Mouse (Mus musculus) neural tube, embryonic 11.5 days (tissue): ENCODE data around the gene Wfikkn2. TPM values are rescaled to one million over a fixed set of nuclear protein-coding genes. Genes with fewer than 3 reads are reported as not detected.
"Not testable (repeated sequence)": the region's sequence is repeated elsewhere in the genome, so short reads cannot be mapped to it uniquely, and the experiment has no call there.

Source experiments
- ATAC-seq: fragments of 200-750 bp; cut with Nextera tagmentation; 2 replicates; pipeline ENCODE4 v1.8.0; 2017; ENCODE audit warnings: moderate number of reproducible peaks, mild to moderate bottlenecking, moderate TSS enrichment, moderate library complexity; ENCODE audit not compliant: insufficient read depth, low FRiP score, low TSS enrichment
- DNase-seq: peaks from one replicate; pipeline ENCODE4 v3.0.0-alpha.2; 2015; ENCODE audit warnings: low spot score
- H3K27ac ChIP-seq: fragments of 300-500 bp; sonication (generic); 2 replicates; pipeline ENCODE4 v1.5.1; 2014; ENCODE audit warnings: low read depth, mild to moderate bottlenecking, low read length
- H3K27me3 ChIP-seq: fragments of 300-500 bp; sonication (generic); 2 replicates; pipeline ENCODE4 v1.6.1; 2014; ENCODE audit warnings: mild to moderate bottlenecking, low read length, mixed read lengths; ENCODE audit not compliant: control insufficient read depth, insufficient read depth
- H3K36me3 ChIP-seq: fragments of 300-500 bp; sonication (generic); 2 replicates; pipeline ENCODE4 v1.6.1; 2014; ENCODE audit warnings: mild to moderate bottlenecking, low read length, moderate library complexity, mixed read lengths; ENCODE audit not compliant: control insufficient read depth, insufficient read depth
- H3K4me1 ChIP-seq: fragments of 300-500 bp; sonication (generic); 2 replicates; pipeline ENCODE4 v1.6.1; 2014; ENCODE audit warnings: low read length, mixed read lengths; ENCODE audit not compliant: control insufficient read depth, insufficient read depth
- H3K4me2 ChIP-seq: fragments of 300-500 bp; sonication (generic); 2 replicates; pipeline ENCODE4 v1.6.1; 2014; ENCODE audit warnings: low read depth, mild to moderate bottlenecking, moderate library complexity
- H3K4me3 ChIP-seq: fragments of 300-500 bp; sonication (generic); 2 replicates; pipeline ENCODE4 v1.5.1; 2014; ENCODE audit warnings: low read depth, low read length
- H3K9ac ChIP-seq: fragments of 300-500 bp; sonication (generic); 2 replicates; pipeline ENCODE4 v1.6.1; 2014; ENCODE audit warnings: mild to moderate bottlenecking, low read length
- H3K9me3 ChIP-seq: fragments of 300-500 bp; sonication (generic); 2 replicates; pipeline ENCODE4 v1.6.1; 2016; ENCODE audit warnings: low read length; ENCODE audit not compliant: control insufficient read depth
- WGBS: fragments of 180-500 bp; shearing (Covaris S2); extraction: QIAGEN DNeasy Blood & Tissue Kit; methylation state at CpG from one replicate; pipeline ENCODE4 v1.1.7; 2014; 5-methylcytosine and 5-hydroxymethylcytosine counted together
- polyA plus RNA-seq: library from polyadenylated mRNA; unstranded; fragments of >200 nt; fragmentation: Nextera tagmentation; extraction: Ambion mirVana; gene quantifications from 2 replicates; pipeline ENCODE4 v1.2.1, GENCODE M21; 2014

The Wfikkn2 gene
- polyA plus RNA-seq, 1 experiment from 2014 or later, result 1.2 TPM

GRCm38 (mm10) chr11:94268761-94269160 lies 23.0 kb upstream of the Wfikkn2 start:
- H3K27ac ChIP-seq, result no peak overlapping the region
- no peaks in the 10 kb centered on the region for H3K9me3 ChIP-seq
- H3K27me3 ChIP-seq, result no peaks in the 10 kb centered on the region
- no peak overlapping the region for H3K4me2 ChIP-seq
- no peaks in the 10 kb centered on the region for H3K4me1 ChIP-seq
- DNase-seq (no peak), ATAC-seq (no peak)
- H3K36me3 ChIP-seq, result no peaks in the 10 kb centered on the region
- H3K9ac ChIP-seq, result no peak overlapping the region
- no peak overlapping the region for H3K4me3 ChIP-seq

GRCm38 (mm10) chr11:94266155-94266554 lies 20.4 kb upstream of the Wfikkn2 start:
- H3K27me3 ChIP-seq, H3K4me1 ChIP-seq, H3K36me3 ChIP-seq, H3K27ac ChIP-seq, H3K4me2 ChIP-seq, H3K9ac ChIP-seq, ATAC-seq, DNase-seq, H3K4me3 ChIP-seq, H3K9me3 ChIP-seq: not testable (repeated sequence)
- WGBS, result 85% methylated on average over 3 of the region's 3 CpGs

- Histone ChIP-seq H3K27ac (0 out of 2 replicates have a peak overlapping the region, but pooled peaks have one; percentile 23), H3K36me3 (no peaks in the 10 kb centered on the region), H3K4me3 (peak overlapping the region; percentile 23), H3K27me3 (no peaks in the 10 kb centered on the region), H3K4me2 (peak overlapping the region; percentile 51), H3K9ac (no peak overlapping the region), H3K9me3 (no peaks in the 10 kb centered on the region), H3K4me1 (no peaks in the 10 kb centered on the region)
- ATAC-seq (no peak; the same call in 1 of the 2 replicates), DNase-seq (peak; percentile 72)
- WGBS, result 2% methylated on average over 18 of the region's 18 CpGs
These were observed 19.5 kb upstream of the Wfikkn2 start for GRCm38 (mm10) chr11:94265134-94265785.

GRCm38 (mm10) chr11:94261585-94262370 lies 16.0 kb upstream of the Wfikkn2 start:
- Histone ChIP-seq H3K36me3 (no peaks in the 10 kb centered on the region), H3K9ac (no peak overlapping the region), H3K4me2 (no peak overlapping the region), H3K27me3 (no peaks in the 10 kb centered on the region), H3K4me3 (no peak overlapping the region), H3K27ac (no peak overlapping the region), H3K9me3 (no peaks in the 10 kb centered on the region), H3K4me1 (no peaks in the 10 kb centered on the region)
- DNase-seq (no peak), ATAC-seq (no peak)
- WGBS, result 77% methylated on average over 6 of the region's 6 CpGs

- Histone ChIP-seq H3K9ac (no peak overlapping the region), H3K36me3 (no peaks in the 10 kb centered on the region), H3K4me1 (no peaks in the 10 kb centered on the region), H3K4me2 (no peak overlapping the region), H3K4me3 (no peak overlapping the region), H3K27ac (no peak overlapping the region), H3K9me3 (no peaks in the 10 kb centered on the region), H3K27me3 (no peaks in the 10 kb centered on the region)
- no peak for ATAC-seq
- no peak for DNase-seq
- 66% methylated on average over 4 of the region's 4 CpGs for WGBS
These were observed 14.0 kb upstream of the Wfikkn2 start for GRCm38 (mm10) chr11:94259814-94260213.

GRCm38 (mm10) chr11:94257987-94258386 lies 12.2 kb upstream of the Wfikkn2 start:
- Histone ChIP-seq H3K27ac (no peak overlapping the region), H3K36me3 (no peaks in the 10 kb centered on the region), H3K4me1 (no peaks in the 10 kb centered on the region), H3K27me3 (no peaks in the 10 kb centered on the region), H3K4me3 (no peak overlapping the region), H3K4me2 (no peak overlapping the region), H3K9ac (no peak overlapping the region), H3K9me3 (no peaks in the 10 kb centered on the region)
- no peak for ATAC-seq
- no peak for DNase-seq
- 80% methylated on average over 14 of the region's 14 CpGs for WGBS

- Histone ChIP-seq H3K9ac (no peak overlapping the region), H3K4me2 (no peak overlapping the region), H3K4me3 (no peak overlapping the region), H3K36me3 (no peaks in the 10 kb centered on the region), H3K9me3 (no peaks in the 10 kb centered on the region), H3K4me1 (no peaks in the 10 kb centered on the region), H3K27me3 (no peaks in the 10 kb centered on the region), H3K27ac (no peak overlapping the region)
- DNase-seq (no peak), ATAC-seq (no peak)
- WGBS, result 78% methylated on average over 5 of the region's 5 CpGs
These were observed 9.9 kb upstream of the Wfikkn2 start for GRCm38 (mm10) chr11:94255733-94256132.

- Histone ChIP-seq H3K27me3 (no peaks in the 10 kb centered on the region), H3K9me3 (no peaks in the 10 kb centered on the region), H3K4me1 (no peaks in the 10 kb centered on the region), H3K4me2 (no peak overlapping the region), H3K27ac (no peak overlapping the region), H3K9ac (no peak overlapping the region), H3K36me3 (no peaks in the 10 kb centered on the region), H3K4me3 (no peak overlapping the region)
- 93% methylated on average over 10 of the region's 10 CpGs for WGBS
- ATAC-seq (no peak), DNase-seq (no peak)
These were observed 7.9 kb upstream of the Wfikkn2 start for GRCm38 (mm10) chr11:94253691-94254090.

GRCm38 (mm10) chr11:94253156-94253555 lies 7.4 kb upstream of the Wfikkn2 start:
- Histone ChIP-seq H3K4me1 (no peaks in the 10 kb centered on the region), H3K4me2 (no peak overlapping the region), H3K27ac (no peak overlapping the region), H3K27me3 (no peaks in the 10 kb centered on the region), H3K9ac (no peak overlapping the region), H3K9me3 (no peaks in the 10 kb centered on the region), H3K4me3 (no peak overlapping the region), H3K36me3 (no peaks in the 10 kb centered on the region)
- WGBS, result 83% methylated on average over 9 of the region's 9 CpGs
- ATAC-seq, result no peak
- no peak for DNase-seq
